Mouse (Mus musculus) heart, adult 2 months (tissue): ENCODE measurements at regions not wholly inside any gene's neighbourhood (a gene's known extent, or its start where the extent isn't known, plus 50 kb on each side); places are given as distances from the start of the nearest gene placed in this dataset.

Experiments used
- CTCF ChIP-seq: fragments of 200-600 bp; IDR thresholded peaks from 2 replicates; pipeline ENCODE4 v1.8.1; 2022; ENCODE audit warnings: antibody characterized with exemption, mild to moderate bottlenecking, moderate library complexity
- EP300 ChIP-seq: fragments of 200-500 bp; IDR thresholded peaks from 2 replicates; pipeline ENCODE4 v1.6.1; 2011; ENCODE audit warnings: low read depth, low read length, control low read depth; ENCODE audit not compliant: insufficient read depth

GRCm38 (mm10) chr8:116137765-116138164 is 367.0 kb upstream of the Dynlrb2 start:
- no peak for TF ChIP-seq CTCF
- TF ChIP-seq EP300: no peak
